Mouse (Mus musculus): ENCODE results near the gene Ccni. TPM values are rescaled to one million over a fixed set of nuclear protein-coding genes. Genes with fewer than 3 reads are reported as not detected.
A peak's percentile ranks its signal among the peaks of the same experiment; 100 is the strongest.

The Ccni gene
- polyA plus RNA-seq, 1 experiment from 2014 or later: 35.5 TPM

GRCm38 (mm10) chr5:93154401-93154800 is 51.9 kb downstream of the Ccni start:
- DNase-seq (no peak), ATAC-seq (ENCODE audit: low read depth) (no peak)
- no peaks in the 10 kb centered on the region for H3K27me3 ChIP-seq
- 84% methylated on average over 11 of the region's 11 CpGs for WGBS (ENCODE audit: insufficient replicate concordance)
- peaks cover 43% of the 10 kb centered on the region for H3K4me1 ChIP-seq (replicated peaks)
- H3K27ac ChIP-seq: no peak overlapping the region
- no peak overlapping the region for H3K4me3 ChIP-seq (replicated peaks)
- no peak overlapping the region for H3K9ac ChIP-seq
- H3K9me3 ChIP-seq (replicated peaks): no peaks in the 10 kb centered on the region
- no peak overlapping the region for H3K4me2 ChIP-seq
- H3K36me3 ChIP-seq: peaks cover 35% of the 10 kb centered on the region

- Histone ChIP-seq H3K4me1 (replicated peaks) (peaks cover 47% of the 10 kb centered on the region), H3K4me2 (no peak overlapping the region), H3K27ac (peak overlapping the region; percentile 14; the same call in 1 of the 2 replicates), H3K9ac (no peak overlapping the region), H3K36me3 (peaks cover 20% of the 10 kb centered on the region), H3K27me3 (no peaks in the 10 kb centered on the region), H3K9me3 (replicated peaks) (no peaks in the 10 kb centered on the region), H3K4me3 (replicated peaks) (no peak overlapping the region)
- WGBS (ENCODE audit: insufficient replicate concordance): 36% methylated on average over 4 of the region's 4 CpGs
- peak; percentile 74 for ATAC-seq (ENCODE audit: low read depth)
- no peak for DNase-seq
Observed at GRCm38 (mm10) chr5:93152451-93152850, 53.8 kb downstream of the Ccni start.

DNA sequence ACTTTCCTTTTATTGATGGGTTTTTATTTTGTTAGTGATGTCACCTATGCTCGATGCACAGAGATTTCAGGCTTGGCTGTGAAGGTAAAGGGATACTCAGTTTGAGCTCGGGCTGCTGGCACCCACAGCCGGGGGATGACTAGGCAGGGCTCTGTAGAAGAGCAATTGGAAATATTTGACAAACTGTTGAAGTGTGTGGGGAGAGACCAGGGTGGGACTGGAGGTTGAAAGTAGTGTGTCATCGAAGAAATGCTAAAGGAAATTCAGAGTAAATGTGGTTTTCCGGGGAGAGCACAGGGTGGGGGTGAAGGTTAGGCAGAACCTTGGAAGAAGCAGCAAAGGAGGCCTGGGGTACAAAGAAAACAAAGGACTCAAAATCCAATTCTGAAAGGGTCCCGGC is 54.3 kb downstream of the Ccni start:
- Histone ChIP-seq H3K36me3 (peaks cover 18% of the 10 kb centered on the region), H3K4me2 (no peak overlapping the region), H3K9me3 (replicated peaks) (no peaks in the 10 kb centered on the region), H3K27ac (0 out of 2 replicates have a peak overlapping the region, but pooled peaks have one; percentile 14), H3K4me3 (replicated peaks) (no peak overlapping the region), H3K4me1 (replicated peaks) (peaks cover 47% of the 10 kb centered on the region), H3K9ac (no peak overlapping the region), H3K27me3 (no peaks in the 10 kb centered on the region)
- WGBS (ENCODE audit: insufficient replicate concordance): 23% methylated on average over 6 of the region's 6 CpGs
- DNase-seq: no peak
- ATAC-seq (ENCODE audit: low read depth): no peak

GRCm38 (mm10) chr5:93149969-93150777 is 56.1 kb downstream of the Ccni start:
- H3K27me3 ChIP-seq: no peaks in the 10 kb centered on the region
- H3K9ac ChIP-seq: no peak overlapping the region
- ATAC-seq (ENCODE audit: low read depth) (peak; percentile 30; the same call in 1 of the 2 replicates), DNase-seq (no peak)
- 0 out of 2 replicates have a peak, but pooled peaks cover 6% of the 10 kb centered on the region for H3K36me3 ChIP-seq
- 45% methylated on average over 12 of the region's 12 CpGs for WGBS (ENCODE audit: insufficient replicate concordance)
- no peaks in the 10 kb centered on the region for H3K9me3 ChIP-seq (replicated peaks)
- H3K4me2 ChIP-seq: no peak overlapping the region
- peaks cover 63% of the 10 kb centered on the region for H3K4me1 ChIP-seq (replicated peaks)
- H3K4me3 ChIP-seq (replicated peaks): no peak overlapping the region
- H3K27ac ChIP-seq: peak overlapping the region; percentile 41; the same call in 1 of the 2 replicates

- H3K27ac ChIP-seq: no peak overlapping the region
- H3K27me3 ChIP-seq: no peaks in the 10 kb centered on the region
- peaks cover 32% of the 10 kb centered on the region for H3K4me1 ChIP-seq (replicated peaks)
- H3K9me3 ChIP-seq (replicated peaks): no peaks in the 10 kb centered on the region
- ATAC-seq (ENCODE audit: low read depth) (peak; percentile 70), DNase-seq (no peak)
- WGBS (ENCODE audit: insufficient replicate concordance): 55% methylated on average over 6 of the region's 6 CpGs
- H3K4me2 ChIP-seq: no peak overlapping the region
- H3K4me3 ChIP-seq (replicated peaks): no peak overlapping the region
- peaks cover 19% of the 10 kb centered on the region for H3K36me3 ChIP-seq
- no peak overlapping the region for H3K9ac ChIP-seq
Observed at GRCm38 (mm10) chr5:93145504-93145903, 60.8 kb downstream of the Ccni start.

GRCm38 (mm10) chr5:93144874-93145273 is 61.4 kb downstream of the Ccni start:
- DNase-seq (no peak), ATAC-seq (ENCODE audit: low read depth) (no peak)

GRCm38 (mm10) chr5:93143360-93144091 is 62.8 kb downstream of the Ccni start:
- Histone ChIP-seq H3K27ac (no peak overlapping the region), H3K4me1 (replicated peaks) (peaks cover 17% of the 10 kb centered on the region), H3K4me2 (no peak overlapping the region), H3K9ac (no peak overlapping the region), H3K27me3 (no peaks in the 10 kb centered on the region), H3K4me3 (replicated peaks) (no peak overlapping the region), H3K36me3 (peaks cover 29% of the 10 kb centered on the region), H3K9me3 (replicated peaks) (peaks cover 2% of the 10 kb centered on the region; the same call in 1 of the 2 replicates)
- 60% methylated on average over 12 of the region's 12 CpGs for WGBS (ENCODE audit: insufficient replicate concordance)
- DNase-seq (no peak), ATAC-seq (ENCODE audit: low read depth) (no peak)

More at GRCm38 (mm10) chr5:93144874-93145273, 61.4 kb downstream of the Ccni start:
- H3K4me3 ChIP-seq (replicated peaks): no peak overlapping the region
- no peak overlapping the region for H3K27ac ChIP-seq
- H3K4me1 ChIP-seq (replicated peaks): peaks cover 25% of the 10 kb centered on the region
- no peak overlapping the region for H3K4me2 ChIP-seq
- H3K27me3 ChIP-seq: no peaks in the 10 kb centered on the region
- WGBS (ENCODE audit: insufficient replicate concordance): 75% methylated on average over 5 of the region's 5 CpGs
- peaks cover 20% of the 10 kb centered on the region for H3K36me3 ChIP-seq
- no peaks in the 10 kb centered on the region for H3K9me3 ChIP-seq (replicated peaks)
- no peak overlapping the region for H3K9ac ChIP-seq

DNA sequence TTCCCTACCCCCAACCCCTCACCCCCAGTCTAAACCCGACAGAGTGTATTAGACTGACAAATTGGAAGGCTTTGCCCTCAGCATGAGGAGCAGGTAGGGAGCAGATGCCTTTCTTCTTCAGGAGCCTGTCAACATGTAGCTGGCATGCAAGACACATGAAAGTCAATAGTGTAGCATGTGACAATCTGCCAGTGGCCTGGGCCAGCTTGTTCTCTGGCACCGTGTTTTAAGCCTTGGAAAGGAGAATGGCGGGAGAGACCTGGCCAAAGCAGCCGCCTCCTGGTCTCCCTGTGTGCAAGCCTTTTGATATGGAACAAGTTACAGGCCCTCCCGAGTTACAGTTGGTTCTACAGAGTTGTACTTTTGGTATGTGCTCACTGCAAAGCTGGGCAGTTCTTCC is 65.5 kb downstream of the Ccni start:
- DNase-seq (no peak), ATAC-seq (ENCODE audit: low read depth) (no peak)
- 71% methylated on average over 5 of the region's 5 CpGs for WGBS (ENCODE audit: insufficient replicate concordance)

GRCm38 (mm10) chr5:93139350-93139749 is 66.9 kb downstream of the Ccni start:
- no peak overlapping the region for H3K9ac ChIP-seq
- DNase-seq: no peak
- H3K36me3 ChIP-seq: peaks cover 36% of the 10 kb centered on the region
- H3K27ac ChIP-seq: no peak overlapping the region
- no peaks in the 10 kb centered on the region for H3K27me3 ChIP-seq
- H3K9me3 ChIP-seq (replicated peaks): peaks cover 7% of the 10 kb centered on the region; the same call in 1 of the 2 replicates
- H3K4me1 ChIP-seq (replicated peaks): peaks cover 18% of the 10 kb centered on the region
- WGBS (ENCODE audit: insufficient replicate concordance): 85% methylated on average over 9 of the region's 9 CpGs
- H3K4me3 ChIP-seq (replicated peaks): no peak overlapping the region
- ATAC-seq (ENCODE audit: low read depth): no peak
- no peak overlapping the region for H3K4me2 ChIP-seq

More for the DNA sequence above, 65.5 kb downstream of the Ccni start:
- Histone ChIP-seq H3K4me3 (replicated peaks) (no peak overlapping the region), H3K4me2 (no peak overlapping the region), H3K4me1 (replicated peaks) (peaks cover 16% of the 10 kb centered on the region), H3K27me3 (no peaks in the 10 kb centered on the region), H3K27ac (no peak overlapping the region), H3K36me3 (peaks cover 36% of the 10 kb centered on the region), H3K9ac (no peak overlapping the region), H3K9me3 (replicated peaks) (peaks cover 7% of the 10 kb centered on the region; the same call in 1 of the 2 replicates)

GRCm38 (mm10) chr5:93136956-93137586 is 69.2 kb downstream of the Ccni start:
- Histone ChIP-seq H3K27ac (no peak overlapping the region), H3K9me3 (replicated peaks) (peaks cover 7% of the 10 kb centered on the region; the same call in 1 of the 2 replicates), H3K4me3 (replicated peaks) (no peak overlapping the region), H3K36me3 (peaks cover 36% of the 10 kb centered on the region), H3K9ac (no peak overlapping the region), H3K27me3 (no peaks in the 10 kb centered on the region), H3K4me1 (replicated peaks) (peaks cover 38% of the 10 kb centered on the region), H3K4me2 (no peak overlapping the region)
- no peak for ATAC-seq (ENCODE audit: low read depth)
- DNase-seq: no peak
- WGBS (ENCODE audit: insufficient replicate concordance): 45% methylated on average over 5 of the region's 5 CpGs
